Mouse (Mus musculus): ENCODE results near the gene Otog. TPM values are rescaled to one million over a fixed set of nuclear protein-coding genes. Genes with fewer than 3 reads are reported as not detected.

The Otog gene
- polyA plus RNA-seq (2015; fragmentation: Nextera tagmentation; extraction: Ambion mirVana) = 0.19 and 0.34 TPM in 2 replicates

GRCm38 (mm10) chr7:46240696-46241095, at the start of gene Otog:
Gene Otog, plus strand, starts transcription at chr7:46240987.
- 24% methylated on average over 2 of the region's 2 CpGs for WGBS
- no peak for ATAC-seq (ENCODE audit: low FRiP score)

DNA sequence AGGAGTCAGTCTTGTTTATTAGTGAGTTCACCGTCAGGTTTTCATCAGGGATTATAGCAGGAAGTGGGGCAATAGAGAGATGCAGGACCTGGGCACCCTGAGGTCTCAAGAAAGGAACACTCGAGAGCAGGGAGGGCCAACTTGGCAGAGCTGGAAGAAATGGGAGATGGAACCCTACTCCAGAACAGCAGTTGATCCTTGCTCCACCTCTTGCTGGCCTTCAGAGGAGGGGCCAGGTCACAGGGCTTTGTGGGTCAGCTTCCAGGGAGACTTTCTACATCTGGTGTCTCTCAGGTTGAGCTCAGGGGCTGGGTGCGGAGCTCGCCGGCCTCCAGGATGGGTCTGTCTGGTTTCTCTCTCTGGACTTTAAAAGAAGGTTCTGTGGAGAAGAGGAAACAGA, 45.4 kb upstream of the Otog start:
- H3K27ac ChIP-seq = no peak overlapping the region
- 90% methylated on average over 5 of the region's 5 CpGs for WGBS
- no peaks in the 10 kb centered on the region for H3K9me3 ChIP-seq
- no peak overlapping the region for H3K4me2 ChIP-seq
- no peaks in the 10 kb centered on the region for H3K36me3 ChIP-seq
- no peak overlapping the region for H3K4me3 ChIP-seq
- H3K27me3 ChIP-seq = 0 out of 2 replicates have a peak, but pooled peaks cover 6% of the 10 kb centered on the region
- no peak for ATAC-seq (ENCODE audit: low FRiP score)
- no peak overlapping the region for H3K9ac ChIP-seq
- H3K4me1 ChIP-seq (replicated peaks) = no peaks in the 10 kb centered on the region

More at GRCm38 (mm10) chr7:46240696-46241095, at the start of gene Otog:
- Histone ChIP-seq H3K27ac (no peak within 1 kb of the TSS), H3K4me1 (replicated peaks) (peaks cover 19% of the 10 kb centered on the region), H3K9ac (no peak within 1 kb of the TSS), H3K36me3 (no peaks in the 10 kb centered on the region), H3K9me3 (no peaks in the 10 kb centered on the region), H3K4me3 (no peak within 1 kb of the TSS), H3K27me3 (no peaks in the 10 kb centered on the region; the same call in 1 of the 2 replicates), H3K4me2 (no peak within 1 kb of the TSS)

DNA sequence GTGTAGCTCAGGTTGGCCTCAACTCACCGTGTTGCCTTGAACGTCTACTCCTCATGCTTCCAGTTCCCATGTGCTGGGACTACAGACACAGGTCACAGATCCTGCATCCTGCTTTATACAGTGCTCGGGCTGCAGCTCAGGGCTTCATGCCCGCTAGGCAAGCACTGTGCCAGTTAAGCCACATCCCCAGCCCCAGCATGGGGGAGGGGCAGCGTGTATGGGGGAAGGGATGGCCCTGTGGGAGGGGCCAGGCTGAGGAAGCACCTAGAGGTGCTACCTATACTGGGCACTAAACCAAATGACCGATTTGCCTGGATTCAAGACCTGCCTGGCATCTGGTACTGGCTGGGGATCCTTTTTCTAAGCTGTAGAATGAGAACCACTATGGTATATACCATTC, 40.8 kb upstream of the Otog start:
- Histone ChIP-seq H3K9ac (no peak overlapping the region), H3K9me3 (no peaks in the 10 kb centered on the region), H3K4me2 (no peak overlapping the region), H3K36me3 (no peaks in the 10 kb centered on the region), H3K27ac (no peak overlapping the region), H3K27me3 (0 out of 2 replicates have a peak, but pooled peaks cover 9% of the 10 kb centered on the region), H3K4me3 (no peak overlapping the region), H3K4me1 (replicated peaks) (peaks cover 12% of the 10 kb centered on the region)
- ATAC-seq (ENCODE audit: low FRiP score) = no peak
- WGBS = 70% methylated on average over 6 of the region's 6 CpGs

DNA sequence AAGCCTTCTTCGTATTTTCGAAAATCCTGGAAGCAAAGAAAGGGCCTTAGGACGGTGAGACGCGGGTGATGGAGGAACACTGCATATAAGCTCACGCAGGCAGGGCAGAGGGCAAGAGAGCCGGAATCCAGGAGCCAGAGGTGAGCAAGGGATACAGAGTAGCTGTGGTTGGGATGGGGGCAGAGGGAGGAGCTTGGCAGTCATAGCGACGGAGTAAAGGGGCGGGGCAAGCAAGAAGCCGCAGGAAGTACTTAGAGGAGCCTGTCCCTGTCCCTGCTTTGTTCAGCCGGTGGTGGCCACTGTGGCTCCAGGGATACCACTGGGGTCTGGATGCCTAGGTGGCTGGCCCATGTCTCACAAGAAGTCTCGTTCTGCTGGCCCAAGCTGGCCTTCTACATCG, 39.1 kb upstream of the Otog start:
- no peaks in the 10 kb centered on the region for H3K9me3 ChIP-seq
- no peaks in the 10 kb centered on the region for H3K36me3 ChIP-seq
- ATAC-seq (ENCODE audit: low FRiP score) = peak; percentile 11; the same call in 1 of the 2 replicates
- H3K9ac ChIP-seq = no peak overlapping the region
- 0 out of 2 replicates have a peak overlapping the region, but pooled peaks have one; percentile 10 for H3K4me2 ChIP-seq
- H3K27me3 ChIP-seq = 0 out of 2 replicates have a peak, but pooled peaks cover 9% of the 10 kb centered on the region
- peaks cover 12% of the 10 kb centered on the region for H3K4me1 ChIP-seq (replicated peaks)
- WGBS = 17% methylated on average over 13 of the region's 14 CpGs
- no peak overlapping the region for H3K27ac ChIP-seq
- H3K4me3 ChIP-seq = no peak overlapping the region

GRCm38 (mm10) chr7:46204046-46204471, 36.7 kb upstream of the Otog start:
- no peak overlapping the region for H3K27ac ChIP-seq
- H3K4me1 ChIP-seq (replicated peaks) = peaks cover 12% of the 10 kb centered on the region
- 0 out of 2 replicates have a peak overlapping the region, but pooled peaks have one; percentile 24 for H3K9ac ChIP-seq
- no peak overlapping the region for H3K4me3 ChIP-seq
- 0 out of 2 replicates have a peak, but pooled peaks cover 9% of the 10 kb centered on the region for H3K27me3 ChIP-seq
- no peak overlapping the region for H3K4me2 ChIP-seq
- 45% methylated on average over 11 of the region's 11 CpGs for WGBS
- ATAC-seq (ENCODE audit: low FRiP score) = peak; percentile 38
- H3K9me3 ChIP-seq = no peaks in the 10 kb centered on the region
- no peaks in the 10 kb centered on the region for H3K36me3 ChIP-seq

- no peak for ATAC-seq (ENCODE audit: low FRiP score)
- Histone ChIP-seq H3K4me2 (no peak overlapping the region), H3K9ac (no peak overlapping the region), H3K4me3 (no peak overlapping the region), H3K4me1 (replicated peaks) (peaks cover 12% of the 10 kb centered on the region), H3K27me3 (0 out of 2 replicates have a peak, but pooled peaks cover 7% of the 10 kb centered on the region), H3K36me3 (no peaks in the 10 kb centered on the region), H3K9me3 (no peaks in the 10 kb centered on the region), H3K27ac (no peak overlapping the region)
- 76% methylated on average over 6 of the region's 6 CpGs for WGBS
Observed at GRCm38 (mm10) chr7:46204775-46205174, 36.0 kb upstream of the Otog start.

DNA sequence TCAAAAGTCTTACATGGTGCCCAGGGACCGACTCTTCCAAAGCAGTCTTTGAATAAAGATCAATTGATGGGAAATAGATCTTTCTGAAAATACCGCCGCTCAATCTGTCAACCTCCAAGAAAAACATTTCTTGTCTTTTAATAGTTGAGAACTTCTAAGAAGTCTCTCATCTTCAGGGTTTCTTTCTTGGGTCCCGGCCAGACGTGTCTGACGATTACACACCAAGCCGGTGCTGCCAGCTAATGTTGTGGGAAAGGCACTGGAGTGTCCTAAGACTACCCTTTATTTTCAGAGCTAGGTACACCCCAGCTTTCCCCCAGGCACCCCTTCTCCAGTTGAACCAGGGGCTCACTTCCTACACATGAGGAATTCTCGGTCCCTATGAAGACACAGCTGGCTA, 32.7 kb upstream of the Otog start:
- WGBS = 93% methylated on average over 8 of the region's 8 CpGs
- no peak overlapping the region for H3K9ac ChIP-seq
- no peak overlapping the region for H3K27ac ChIP-seq
- H3K4me3 ChIP-seq = no peak overlapping the region
- H3K4me2 ChIP-seq = no peak overlapping the region
- H3K27me3 ChIP-seq = 0 out of 2 replicates have a peak, but pooled peaks cover 5% of the 10 kb centered on the region
- no peaks in the 10 kb centered on the region for H3K36me3 ChIP-seq
- no peak for ATAC-seq (ENCODE audit: low FRiP score)
- no peaks in the 10 kb centered on the region for H3K9me3 ChIP-seq
- H3K4me1 ChIP-seq (replicated peaks) = no peaks in the 10 kb centered on the region

DNA sequence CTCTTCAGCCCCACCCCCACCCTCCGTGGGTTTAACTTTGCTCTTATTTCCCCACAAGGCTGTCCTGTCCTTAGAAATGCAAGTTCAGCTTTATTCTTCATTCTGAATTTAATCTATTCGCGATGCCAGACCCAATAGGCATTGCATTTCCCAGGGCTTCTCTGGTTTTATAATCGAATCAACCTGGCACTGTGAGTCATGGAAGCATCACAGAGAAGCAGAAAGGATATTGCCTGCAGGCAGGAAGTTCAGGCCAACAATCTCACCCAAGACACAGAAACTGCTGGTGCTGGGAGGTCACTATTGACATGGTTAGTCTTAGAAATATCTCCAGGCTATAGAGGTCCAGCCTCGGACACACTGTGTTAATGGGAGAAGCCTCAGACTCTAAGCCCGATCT, 30.5 kb upstream of the Otog start:
- 88% methylated on average over 6 of the region's 6 CpGs for WGBS
- no peaks in the 10 kb centered on the region for H3K9me3 ChIP-seq
- H3K36me3 ChIP-seq = no peaks in the 10 kb centered on the region
- ATAC-seq (ENCODE audit: low FRiP score) = no peak
- no peaks in the 10 kb centered on the region for H3K4me1 ChIP-seq (replicated peaks)
- H3K4me2 ChIP-seq = no peak overlapping the region
- no peak overlapping the region for H3K4me3 ChIP-seq
- H3K27ac ChIP-seq = no peak overlapping the region
- no peaks in the 10 kb centered on the region for H3K27me3 ChIP-seq
- H3K9ac ChIP-seq = no peak overlapping the region

- WGBS = 57% methylated on average over 2 of the region's 2 CpGs
- Histone ChIP-seq H3K9me3 (no peaks in the 10 kb centered on the region), H3K27ac (no peak overlapping the region), H3K27me3 (peaks cover 10% of the 10 kb centered on the region; the same call in 1 of the 2 replicates), H3K36me3 (no peaks in the 10 kb centered on the region), H3K4me1 (replicated peaks) (peaks cover 4% of the 10 kb centered on the region; the same call in 1 of the 2 replicates), H3K9ac (no peak overlapping the region), H3K4me2 (no peak overlapping the region), H3K4me3 (no peak overlapping the region)
- no peak for ATAC-seq (ENCODE audit: low FRiP score)
Observed at GRCm38 (mm10) chr7:46216481-46216880, 24.3 kb upstream of the Otog start.

- no peak overlapping the region for H3K9ac ChIP-seq
- 13% methylated on average over 11 of the region's 11 CpGs for WGBS
- no peak overlapping the region for H3K4me2 ChIP-seq
- H3K27ac ChIP-seq = no peak overlapping the region
- peaks cover 4% of the 10 kb centered on the region; the same call in 1 of the 2 replicates for H3K4me1 ChIP-seq (replicated peaks)
- H3K36me3 ChIP-seq = no peaks in the 10 kb centered on the region
- no peak overlapping the region for H3K4me3 ChIP-seq
- ATAC-seq (ENCODE audit: low FRiP score) = peak; percentile 29; the same call in 1 of the 2 replicates
- H3K27me3 ChIP-seq = peaks cover 10% of the 10 kb centered on the region; the same call in 1 of the 2 replicates
- no peaks in the 10 kb centered on the region for H3K9me3 ChIP-seq
Observed at GRCm38 (mm10) chr7:46218415-46218814, 22.4 kb upstream of the Otog start.

DNA sequence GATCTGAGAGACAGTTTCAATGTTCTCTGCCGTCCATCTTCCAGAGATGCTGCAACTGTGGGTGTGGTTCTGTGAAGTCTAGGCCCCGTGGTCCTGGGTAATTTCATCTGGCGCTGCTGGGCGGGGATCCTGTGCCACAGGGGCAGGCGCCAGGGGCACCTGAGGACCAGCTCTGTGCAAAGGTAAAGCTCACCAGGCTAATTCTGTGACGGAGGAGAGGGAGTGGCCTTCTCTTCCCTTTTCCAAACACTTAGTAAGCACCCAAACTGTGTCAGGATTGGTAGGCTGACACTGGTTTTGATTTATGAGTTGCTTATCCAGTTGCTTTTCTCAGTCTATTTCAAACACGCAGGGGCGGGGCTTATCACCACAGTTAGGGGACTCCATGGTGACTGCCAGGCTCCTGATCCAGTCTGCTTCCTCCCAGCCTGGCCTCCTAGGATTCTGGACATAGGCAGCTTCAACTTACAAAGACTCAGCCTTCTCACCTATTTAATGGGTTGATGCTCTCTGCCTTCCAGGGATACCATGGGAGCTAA, 20.1 kb upstream of the Otog start:
- Histone ChIP-seq H3K4me2 (no peak overlapping the region), H3K4me3 (no peak overlapping the region), H3K9ac (no peak overlapping the region), H3K9me3 (no peaks in the 10 kb centered on the region), H3K4me1 (replicated peaks) (peaks cover 4% of the 10 kb centered on the region; the same call in 1 of the 2 replicates), H3K27ac (no peak overlapping the region), H3K27me3 (peaks cover 10% of the 10 kb centered on the region; the same call in 1 of the 2 replicates), H3K36me3 (no peaks in the 10 kb centered on the region)
- ATAC-seq (ENCODE audit: low FRiP score) = no peak
- WGBS = 80% methylated on average over 8 of the region's 8 CpGs

GRCm38 (mm10) chr7:46226253-46226652, 14.5 kb upstream of the Otog start:
- Histone ChIP-seq H3K9ac (no peak overlapping the region), H3K27ac (no peak overlapping the region), H3K4me3 (no peak overlapping the region), H3K4me1 (replicated peaks) (peaks cover 12% of the 10 kb centered on the region), H3K27me3 (no peaks in the 10 kb centered on the region), H3K4me2 (no peak overlapping the region), H3K36me3 (no peaks in the 10 kb centered on the region), H3K9me3 (no peaks in the 10 kb centered on the region)
- ATAC-seq (ENCODE audit: low FRiP score) = no peak
- 24% methylated on average over 7 of the region's 7 CpGs for WGBS

- Histone ChIP-seq H3K36me3 (no peaks in the 10 kb centered on the region), H3K4me3 (no peak overlapping the region), H3K27ac (no peak overlapping the region), H3K27me3 (no peaks in the 10 kb centered on the region), H3K9me3 (no peaks in the 10 kb centered on the region), H3K4me2 (no peak overlapping the region), H3K9ac (no peak overlapping the region), H3K4me1 (replicated peaks) (peaks cover 12% of the 10 kb centered on the region)
- ATAC-seq (ENCODE audit: low FRiP score) = no peak
- WGBS = 67% methylated on average over 4 of the region's 4 CpGs
Observed at GRCm38 (mm10) chr7:46226936-46227335, 13.9 kb upstream of the Otog start.
